Mouse (Mus musculus) pancreas, adult 10 weeks (tissue): ENCODE measurements around the gene Gm4744. TPM values are rescaled to one million over a fixed set of nuclear protein-coding genes. Genes with fewer than 3 reads are reported as not detected.

Source experiments
- polyA plus RNA-seq: library from polyadenylated mRNA; stranded (reverse); fragments of 350-450 nt; fragmentation: Illumina TruSeq; extraction: RNeasy Lipid Tissue Mini Kit (QIAGEN cat#74804); gene quantifications from one replicate; pipeline ENCODE4 v1.2.3, GENCODE M21; 2015; ENCODE audit warnings: low read depth, low replicate concordance; ENCODE audit not compliant: insufficient read depth

The Gm4744 gene
- not detected for polyA plus RNA-seq

DNA sequence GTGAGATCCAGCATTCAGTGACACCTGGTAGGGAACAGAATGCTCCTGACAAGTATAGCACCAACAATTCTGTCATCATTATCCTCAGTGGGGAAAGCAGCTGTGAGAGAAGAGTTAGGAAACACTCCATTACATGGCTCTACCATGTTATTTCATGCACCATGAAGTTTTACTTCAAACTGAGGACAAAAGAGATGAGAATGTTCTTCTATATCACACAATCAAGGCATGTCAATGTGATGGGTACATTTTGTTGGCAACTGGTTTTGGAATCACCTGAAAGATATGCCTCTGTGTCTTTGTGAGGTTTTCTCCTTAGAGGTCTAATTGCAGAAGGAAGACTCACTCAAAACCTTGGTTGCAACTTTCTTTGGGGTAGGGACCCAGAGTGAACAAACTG lies at the start of gene Gm4744:
Gene Gm4744, minus strand, starts transcription at position 101 of the 400 bp plus-strand sequence.

DNA sequence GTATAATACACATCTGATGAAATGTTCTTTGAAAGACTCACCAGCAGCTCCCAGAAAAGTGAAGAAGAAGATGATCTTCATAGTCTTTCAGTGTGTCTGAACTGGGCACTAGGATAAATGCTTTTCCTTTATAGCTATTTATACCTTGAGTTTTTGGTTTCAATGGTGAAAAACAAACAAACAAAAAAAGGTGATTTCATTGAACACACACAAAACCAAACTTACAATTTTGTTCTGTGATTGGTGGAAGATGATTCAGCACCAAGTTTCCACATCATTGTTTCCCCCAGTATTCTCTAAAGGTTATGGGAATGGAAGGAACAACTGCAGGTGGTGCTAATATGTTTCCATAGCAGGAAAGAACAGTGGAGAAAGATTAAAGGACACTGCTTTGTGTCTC lies 47.7 kb upstream of the Gm4744 start, which contains the start of gene Gm2663:
Gene Gm2663, minus strand, starts transcription at position 101 of the 400 bp plus-strand sequence.

DNA sequence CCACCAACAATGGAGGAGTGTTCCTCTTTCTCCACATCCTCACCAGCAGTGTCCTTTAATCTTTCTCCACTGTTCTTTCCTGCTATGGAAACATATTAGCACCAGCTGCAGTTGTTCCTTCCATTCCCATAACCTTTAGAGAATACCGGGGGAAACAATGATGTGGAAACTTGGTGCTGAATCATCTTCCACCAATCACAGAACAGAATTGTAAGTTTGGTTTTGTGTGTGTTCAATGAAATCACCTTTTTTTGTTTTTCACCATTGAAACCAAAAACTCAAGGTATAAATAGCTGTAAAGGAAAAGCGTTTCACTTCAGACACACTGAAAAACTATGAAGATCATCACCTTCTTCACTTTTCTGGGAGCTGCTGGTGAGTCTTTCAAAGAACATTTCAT lies 12.8 kb upstream of the Gm4744 start, which contains the start of gene 1810009J06Rik:
Gene 1810009J06Rik, plus strand, starts transcription at position 301 of the 400 bp plus-strand sequence.

DNA sequence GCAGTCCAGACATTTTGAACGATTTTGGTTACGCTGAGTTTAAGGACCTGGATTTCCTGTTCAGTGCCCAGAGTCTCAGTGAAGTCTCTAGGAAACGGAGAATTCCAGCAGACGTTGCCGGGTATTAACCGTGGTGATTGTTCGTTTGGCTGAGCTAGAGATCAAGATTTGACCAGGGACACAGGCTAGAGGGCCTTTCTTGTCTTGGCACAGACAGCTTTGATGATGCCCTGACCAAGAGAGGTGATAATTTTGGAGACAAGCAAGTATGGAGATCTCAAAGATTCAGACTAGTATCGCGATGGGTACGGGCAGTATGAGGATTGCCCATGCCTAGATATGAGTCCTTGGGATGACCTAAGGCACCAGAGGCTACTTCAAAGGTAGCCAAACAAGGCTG lies 11.2 kb downstream of the Gm4744 start, which contains the start of gene 1700074P13Rik:
Gene 1700074P13Rik, minus strand, starts transcription at position 101 of the 400 bp plus-strand sequence.

DNA sequence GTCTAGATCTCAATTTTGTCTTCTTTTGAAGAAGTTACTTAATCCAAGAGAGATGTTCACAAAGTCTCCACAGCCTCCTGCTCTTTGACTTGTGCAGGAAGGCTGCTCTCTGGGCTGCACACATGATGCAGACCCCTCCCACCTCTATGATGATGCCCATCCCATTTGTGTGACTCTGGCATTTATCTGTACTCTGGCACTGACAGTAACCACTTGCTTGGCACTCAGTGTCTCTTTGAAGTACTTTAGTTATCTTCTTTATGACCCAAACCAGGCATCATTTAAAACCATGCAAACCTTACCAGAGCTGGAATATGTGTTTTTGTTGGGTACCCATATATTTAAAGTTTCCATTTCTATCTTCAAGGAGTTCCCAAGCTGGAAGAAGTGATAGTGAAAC lies 51.4 kb downstream of the Gm4744 start, which contains the start of gene Prss58:
Gene Prss58, minus strand, starts transcription at position 101 of the 400 bp plus-strand sequence.

Other genes with a start within 250 kb of the Gm4744 start
- gene Moxd2, start 64.4 kb downstream of the Gm4744 start, polyA plus RNA-seq: not detected
- gene Prss58, start 51.5 kb downstream of the Gm4744 start, polyA plus RNA-seq: not detected
- gene 1700074P13Rik, start 11.3 kb downstream of the Gm4744 start, polyA plus RNA-seq: not detected
- gene 1810009J06Rik, start 12.9 kb upstream of the Gm4744 start, polyA plus RNA-seq: not detected
- not detected for gene Gm2663, start 47.6 kb upstream of the Gm4744 start, polyA plus RNA-seq
- 14,492 TPM for gene 2210010C04Rik, start 83.6 kb upstream of the Gm4744 start, polyA plus RNA-seq